Mouse (Mus musculus) midbrain, postnatal 0 days (tissue): ENCODE measurements around the gene Pip4k2a. TPM values are rescaled to one million over a fixed set of nuclear protein-coding genes. Genes with fewer than 3 reads are reported as not detected.

Source experiments
- ATAC-seq: fragments of 200-750 bp; cut with Nextera tagmentation; 2 replicates; pipeline ENCODE4 v1.8.0; 2017; ENCODE audit warnings: moderate number of reproducible peaks, mild to moderate bottlenecking, moderate TSS enrichment, moderate library complexity; ENCODE audit not compliant: low FRiP score
- DNase-seq: peaks from one replicate; pipeline ENCODE4 v3.0.0-alpha.2; 2015; ENCODE audit warnings: low spot score
- H3K27ac ChIP-seq: fragments of 300-500 bp; sonication (generic); 2 replicates; pipeline ENCODE4 v1.5.1; 2014; ENCODE audit warnings: low read depth, mild to moderate bottlenecking, low read length, mixed read lengths
- H3K27me3 ChIP-seq: fragments of 300-500 bp; sonication (generic); 2 replicates; pipeline ENCODE4 v1.6.1; 2014; ENCODE audit warnings: low read length, control low read depth, mixed read lengths; ENCODE audit not compliant: insufficient read depth
- H3K36me3 ChIP-seq: fragments of 300-500 bp; sonication (generic); 2 replicates; pipeline ENCODE4 v1.6.1; 2014; ENCODE audit warnings: low read length, control low read depth, mixed read lengths; ENCODE audit not compliant: insufficient read depth
- H3K4me1 ChIP-seq: fragments of 300-500 bp; sonication (generic); 2 replicates; pipeline ENCODE4 v1.6.1; 2014; ENCODE audit warnings: mild to moderate bottlenecking, control low read depth, antibody characterized with exemption, low read length, mixed read lengths; ENCODE audit not compliant: insufficient read depth
- H3K4me2 ChIP-seq: fragments of 300-500 bp; sonication (generic); 2 replicates; pipeline ENCODE4 v1.6.1; 2014; ENCODE audit warnings: low read depth, mild to moderate bottlenecking, low read length, mixed read lengths; ENCODE audit not compliant: poor library complexity, severe bottlenecking
- H3K4me3 ChIP-seq: fragments of 300-500 bp; sonication (generic); 2 replicates; pipeline ENCODE4 v1.5.1; 2014; ENCODE audit warnings: low read depth, mild to moderate bottlenecking, low read length, moderate library complexity
- H3K9ac ChIP-seq: fragments of 300-500 bp; sonication (generic); replicated peaks from 2 replicates; pipeline ENCODE4 v1.6.1; 2014; ENCODE audit warnings: mild to moderate bottlenecking, low read length, moderate library complexity, mixed read lengths; ENCODE audit not compliant: poor library complexity, severe bottlenecking
- H3K9me3 ChIP-seq: fragments of 300-500 bp; sonication (generic); 2 replicates; pipeline ENCODE4 v1.6.1; 2016; ENCODE audit warnings: low read length, control low read depth
- CTCF ChIP-seq: IDR thresholded peaks from 2 replicates; pipeline ENCODE4 v1.5.1; 2016; ENCODE audit warnings: antibody characterized with exemption, mild to moderate bottlenecking
- WGBS: fragments of 180-500 bp; shearing (Covaris S2); extraction: QIAGEN DNeasy Blood & Tissue Kit; methylation state at CpG from one replicate; pipeline ENCODE4 v1.1.7; 2014; 5-methylcytosine and 5-hydroxymethylcytosine counted together
- polyA plus RNA-seq: library from polyadenylated mRNA; unstranded; fragments of >200 nt; fragmentation: Nextera tagmentation; extraction: Ambion mirVana; gene quantifications from 2 replicates; pipeline ENCODE4 v1.2.1, GENCODE M21; 2015
- total RNA-seq: library from RNA; depleted of rRNA; stranded (reverse); fragments of >200 nt; gene quantifications from 2 replicates; pipeline ENCODE4 v1.2.3, GENCODE M21; 2014

The Pip4k2a gene
- total and polyA plus RNA-seq, 2 experiments from 2014 or later = 7.1 to 8.1 TPM

DNA sequence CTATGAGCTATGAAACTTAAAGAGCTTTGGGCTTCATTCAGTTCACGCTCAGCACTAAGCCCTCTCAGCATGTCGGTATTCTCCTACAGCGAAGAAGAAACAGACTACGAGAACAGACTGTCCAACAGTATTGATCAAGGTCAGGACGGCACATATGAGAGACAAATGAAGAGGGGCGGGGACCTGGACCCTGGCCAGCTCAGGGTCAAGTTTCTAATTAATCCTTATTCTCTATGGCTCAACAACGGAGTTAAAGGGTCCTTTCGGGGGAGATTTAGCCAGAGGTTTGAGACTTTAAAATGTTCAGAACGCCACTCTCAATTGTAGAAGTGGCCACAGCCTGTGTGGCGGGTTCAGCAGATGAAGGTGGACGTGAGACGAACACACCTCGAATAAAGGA, 141.5 kb downstream of the Pip4k2a start:
- 32% methylated on average over 13 of the region's 13 CpGs for WGBS
- Histone ChIP-seq H3K9me3 (no peaks in the 10 kb centered on the region), H3K9ac (no peak overlapping the region), H3K4me1 (no peaks in the 10 kb centered on the region), H3K4me3 (no peak overlapping the region), H3K36me3 (no peaks in the 10 kb centered on the region), H3K27me3 (no peaks in the 10 kb centered on the region), H3K27ac (no peak overlapping the region), H3K4me2 (no peak overlapping the region)
- no peak for ATAC-seq
- TF ChIP-seq CTCF = no peak
- DNase-seq = no peak

DNA sequence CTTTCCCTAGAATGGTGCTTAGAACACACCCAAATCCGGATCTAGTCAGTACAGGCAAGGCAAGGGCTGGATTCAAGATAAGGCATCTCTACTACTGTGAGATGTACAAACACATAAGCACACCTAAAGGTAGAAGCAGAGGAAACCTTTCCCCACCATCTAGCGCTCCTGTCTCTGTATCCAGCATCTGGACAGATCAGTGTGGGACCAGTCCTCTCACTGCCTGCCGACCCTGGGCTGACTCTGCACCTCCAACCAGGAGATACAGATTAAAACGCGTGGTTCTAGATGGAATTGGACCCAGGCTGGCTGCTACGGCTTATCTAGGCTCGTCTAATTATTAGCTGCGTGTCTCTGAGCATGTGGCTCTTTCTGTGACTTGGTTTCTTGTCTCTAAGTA, 142.7 kb downstream of the Pip4k2a start:
- no peak overlapping the region for H3K4me3 ChIP-seq
- 68% methylated on average over 8 of the region's 8 CpGs for WGBS
- H3K4me2 ChIP-seq = no peak overlapping the region
- DNase-seq (no peak), ATAC-seq (no peak)
- H3K27ac ChIP-seq = no peak overlapping the region
- H3K9me3 ChIP-seq = no peaks in the 10 kb centered on the region
- no peak overlapping the region for H3K9ac ChIP-seq
- no peaks in the 10 kb centered on the region for H3K27me3 ChIP-seq
- H3K36me3 ChIP-seq = no peaks in the 10 kb centered on the region
- no peak for TF ChIP-seq CTCF
- H3K4me1 ChIP-seq = no peaks in the 10 kb centered on the region

DNA sequence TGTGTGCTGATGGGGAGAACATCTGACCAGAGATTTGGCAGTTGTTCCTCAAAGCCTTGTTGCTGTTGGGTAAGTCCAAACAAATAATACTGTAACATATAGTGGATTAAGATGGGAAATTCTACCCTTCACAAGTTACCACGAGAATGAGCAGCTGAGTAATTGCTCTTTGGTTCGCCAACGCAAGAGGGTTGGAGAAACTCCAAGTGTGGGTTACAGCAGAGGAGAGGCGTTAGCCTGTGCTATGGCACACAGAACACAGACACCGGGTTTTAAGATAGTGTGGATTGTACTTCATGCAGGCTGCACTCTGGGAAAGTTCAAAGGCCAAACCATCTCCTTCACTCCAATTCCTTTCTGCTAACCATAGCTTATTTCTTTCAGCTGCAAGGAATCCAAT, 144.6 kb downstream of the Pip4k2a start:
- no peaks in the 10 kb centered on the region for H3K4me1 ChIP-seq
- no peaks in the 10 kb centered on the region for H3K36me3 ChIP-seq
- WGBS = 92% methylated on average over 5 of the region's 5 CpGs
- ATAC-seq (no peak), DNase-seq (no peak)
- no peak overlapping the region for H3K4me2 ChIP-seq
- no peak for TF ChIP-seq CTCF
- no peak overlapping the region for H3K4me3 ChIP-seq
- no peaks in the 10 kb centered on the region for H3K27me3 ChIP-seq
- H3K9ac ChIP-seq = no peak overlapping the region
- no peak overlapping the region for H3K27ac ChIP-seq
- no peaks in the 10 kb centered on the region for H3K9me3 ChIP-seq

DNA sequence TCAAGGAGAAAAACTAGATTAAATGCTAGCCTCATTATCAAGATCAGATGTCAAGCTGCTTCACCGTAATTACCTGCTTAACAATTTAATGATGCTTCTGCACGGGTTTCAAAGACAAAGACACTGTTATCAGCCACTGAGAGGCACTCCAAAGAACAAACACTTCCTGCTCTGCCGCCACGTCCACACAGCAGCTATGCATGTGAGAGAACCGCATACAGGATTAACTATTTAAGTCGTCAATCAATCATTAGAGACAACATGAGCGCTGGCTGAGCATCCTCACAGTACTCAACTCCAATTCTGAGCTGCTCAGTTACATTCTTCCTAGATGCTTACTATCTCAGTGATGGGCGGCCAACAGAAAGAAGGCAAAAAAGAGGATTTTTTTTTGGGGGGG, 147.3 kb downstream of the Pip4k2a start:
- Histone ChIP-seq H3K36me3 (no peaks in the 10 kb centered on the region; the same call in 1 of the 2 replicates), H3K27me3 (no peaks in the 10 kb centered on the region), H3K4me3 (no peak overlapping the region), H3K9ac (no peak overlapping the region), H3K4me1 (no peaks in the 10 kb centered on the region), H3K27ac (no peak overlapping the region), H3K9me3 (no peaks in the 10 kb centered on the region), H3K4me2 (no peak overlapping the region)
- ATAC-seq (no peak), DNase-seq (no peak)
- WGBS = 43% methylated on average over 8 of the region's 8 CpGs
- no peak for TF ChIP-seq CTCF

DNA sequence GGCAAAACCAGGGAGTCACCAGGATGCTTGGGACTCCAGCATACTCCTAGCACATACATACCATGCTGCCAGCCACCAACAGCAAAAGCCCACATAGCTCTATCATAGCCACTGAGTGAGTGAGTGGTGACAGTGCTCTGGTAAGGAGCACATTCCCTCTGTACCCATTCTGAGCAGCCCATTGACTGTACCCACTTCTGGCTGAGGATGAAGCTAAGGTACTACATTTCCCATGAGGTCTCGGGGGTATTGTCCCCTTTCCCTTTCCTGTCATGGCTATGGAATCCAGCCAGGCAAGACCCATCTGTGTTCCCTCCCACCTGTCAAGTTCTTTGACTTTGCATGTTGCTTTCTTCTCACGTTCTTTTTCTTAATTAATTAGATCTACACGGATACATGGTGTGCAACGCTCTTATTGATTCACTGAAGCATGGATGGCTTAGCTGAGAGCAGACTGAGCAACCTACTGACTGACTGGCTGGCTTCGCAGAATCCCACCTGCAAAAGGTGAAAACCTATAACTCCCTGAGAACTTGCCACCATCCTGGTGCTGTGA, 149.8 kb downstream of the Pip4k2a start:
- Histone ChIP-seq H3K36me3 (no peaks in the 10 kb centered on the region; the same call in 1 of the 2 replicates), H3K9ac (no peak overlapping the region), H3K27ac (no peak overlapping the region), H3K4me3 (no peak overlapping the region), H3K9me3 (no peaks in the 10 kb centered on the region), H3K4me1 (no peaks in the 10 kb centered on the region), H3K27me3 (no peaks in the 10 kb centered on the region), H3K4me2 (no peak overlapping the region)
- no peak for TF ChIP-seq CTCF
- no peak for DNase-seq
- WGBS = 76% methylated on average over 5 of the region's 5 CpGs
- ATAC-seq = no peak

DNA sequence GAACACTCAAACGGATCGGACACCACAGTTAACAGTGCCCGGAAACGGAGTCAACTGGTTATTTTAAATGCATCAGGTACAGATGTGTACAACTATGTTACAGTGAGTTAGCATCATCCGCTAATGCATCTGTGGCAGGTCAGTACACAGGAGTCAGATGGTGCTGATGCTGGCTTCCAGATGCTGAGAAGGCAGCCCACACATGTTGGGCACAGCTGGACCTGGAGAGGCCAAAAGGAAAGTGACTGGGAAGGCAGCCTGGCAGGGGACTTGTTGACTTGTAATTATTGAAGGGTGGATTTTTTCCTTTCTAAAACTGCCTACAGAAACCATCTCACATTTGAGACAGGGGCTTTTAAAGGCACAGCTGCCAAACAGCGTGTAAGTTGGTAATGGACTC, 155.4 kb downstream of the Pip4k2a start:
- ATAC-seq = no peak
- no peak for TF ChIP-seq CTCF

More for the DNA sequence above, 155.4 kb downstream of the Pip4k2a start:
- WGBS = 93% methylated on average over 6 of the region's 6 CpGs
- Histone ChIP-seq H3K4me3 (no peak overlapping the region), H3K27me3 (no peaks in the 10 kb centered on the region), H3K4me1 (no peaks in the 10 kb centered on the region), H3K4me2 (no peak overlapping the region), H3K9ac (no peak overlapping the region), H3K36me3 (no peaks in the 10 kb centered on the region; the same call in 1 of the 2 replicates), H3K9me3 (no peaks in the 10 kb centered on the region), H3K27ac (no peak overlapping the region)
- no peak for DNase-seq
